Mouse (Mus musculus): ENCODE results near the gene Fchsd2. TPM values are rescaled to one million over a fixed set of nuclear protein-coding genes. Genes with fewer than 3 reads are reported as not detected.

Fchsd2 gene
- polyA plus RNA-seq, 1 experiment from 2014 or later: 14.8 TPM

GRCm38 (mm10) chr7:101329606-101330005 is 236.9 kb downstream of the Fchsd2 start:
- no peak overlapping the region for H3K9ac ChIP-seq
- H3K4me2 ChIP-seq: no peak overlapping the region
- H3K9me3 ChIP-seq (replicated peaks): no peaks in the 10 kb centered on the region
- peaks cover 6% of the 10 kb centered on the region; the same call in 1 of the 2 replicates for H3K27me3 ChIP-seq
- H3K4me1 ChIP-seq (replicated peaks): peaks cover 20% of the 10 kb centered on the region
- WGBS: 59% methylated on average over 4 of the region's 4 CpGs
- no peak overlapping the region for H3K27ac ChIP-seq
- no peak overlapping the region for H3K4me3 ChIP-seq
- no peak for ATAC-seq (replicated peaks; ENCODE audit: insufficient number of reproducible peaks, insufficient read depth, low FRiP score, low read depth)
- H3K36me3 ChIP-seq: no peaks in the 10 kb centered on the region

GRCm38 (mm10) chr7:101330074-101330840 is 237.6 kb downstream of the Fchsd2 start:
- Histone ChIP-seq H3K4me2 (no peak overlapping the region), H3K27me3 (peaks cover 6% of the 10 kb centered on the region; the same call in 1 of the 2 replicates), H3K4me3 (no peak overlapping the region), H3K4me1 (replicated peaks) (peaks cover 20% of the 10 kb centered on the region), H3K36me3 (no peaks in the 10 kb centered on the region), H3K9ac (no peak overlapping the region), H3K27ac (no peak overlapping the region), H3K9me3 (replicated peaks) (no peaks in the 10 kb centered on the region)
- 64% methylated on average over 10 of the region's 10 CpGs for WGBS
- ATAC-seq (replicated peaks; ENCODE audit: insufficient number of reproducible peaks, insufficient read depth, low FRiP score, low read depth): no peak; the same call in 1 of the 2 replicates

GRCm38 (mm10) chr7:101330841-101331173 is 238.1 kb downstream of the Fchsd2 start:
- Histone ChIP-seq H3K4me2 (no peak overlapping the region), H3K9ac (no peak overlapping the region), H3K4me1 (replicated peaks) (peaks cover 20% of the 10 kb centered on the region), H3K4me3 (no peak overlapping the region), H3K27ac (no peak overlapping the region), H3K9me3 (replicated peaks) (no peaks in the 10 kb centered on the region), H3K36me3 (no peaks in the 10 kb centered on the region), H3K27me3 (peaks cover 6% of the 10 kb centered on the region; the same call in 1 of the 2 replicates)
- ATAC-seq (replicated peaks; ENCODE audit: insufficient number of reproducible peaks, insufficient read depth, low FRiP score, low read depth): no peak
- WGBS: 80% methylated on average over 4 of the region's 4 CpGs

- Histone ChIP-seq H3K27me3 (peaks cover under 1% of the 10 kb centered on the region; the same call in 1 of the 2 replicates), H3K4me1 (replicated peaks) (peaks cover 20% of the 10 kb centered on the region), H3K36me3 (no peaks in the 10 kb centered on the region), H3K27ac (no peak overlapping the region), H3K4me2 (no peak overlapping the region), H3K9ac (no peak overlapping the region), H3K4me3 (no peak overlapping the region), H3K9me3 (replicated peaks) (no peaks in the 10 kb centered on the region)
- WGBS: 85% methylated on average over 5 of the region's 5 CpGs
- no peak for ATAC-seq (replicated peaks; ENCODE audit: insufficient number of reproducible peaks, insufficient read depth, low FRiP score, low read depth)
Measured at GRCm38 (mm10) chr7:101332045-101332831, 239.6 kb downstream of the Fchsd2 start.

Other genes starting within 250 kb of the Fchsd2 start
- 2.5 and 4.9 TPM in 2 replicates for gene Relt, start 229.4 kb upstream of the Fchsd2 start, polyA plus RNA-seq (2015; fragmentation: Nextera tagmentation; extraction: Ambion mirVana)
- 4.1 and 6.6 TPM in 2 replicates for gene Arhgef17, start 160.8 kb upstream of the Fchsd2 start, polyA plus RNA-seq (2015; fragmentation: Nextera tagmentation; extraction: Ambion mirVana)
- gene P2ry6, start 118.2 kb upstream of the Fchsd2 start, polyA plus RNA-seq (2015; fragmentation: Nextera tagmentation; extraction: Ambion mirVana): 3.8 and 6.8 TPM in 2 replicates
- 2.2 and 3.5 TPM in 2 replicates for gene P2ry2, start 80.0 kb upstream of the Fchsd2 start, polyA plus RNA-seq (2015; fragmentation: Nextera tagmentation; extraction: Ambion mirVana)
- 28.1 and 30.5 TPM in 2 replicates for gene Atg16l2, start 209.4 kb downstream of the Fchsd2 start, polyA plus RNA-seq (2015; fragmentation: Nextera tagmentation; extraction: Ambion mirVana)
- 25.0 and 32.9 TPM in 2 replicates for gene Stard10, start 224.2 kb downstream of the Fchsd2 start, polyA plus RNA-seq (2015; fragmentation: Nextera tagmentation; extraction: Ambion mirVana)

Measured in heart, embryonic 15.5 days (tissue).